Mouse (Mus musculus) embryonic fibroblast, embryonic 13.5 days (primary cell): ENCODE results near the gene Pafah1b2. TPM values are rescaled to one million over a fixed set of nuclear protein-coding genes. Genes with fewer than 3 reads are reported as not detected.
A peak's percentile ranks its signal among the peaks of the same experiment; 100 is the strongest.

Source experiments
- H3K27ac ChIP-seq: 2 replicates; pipeline ENCODE4 v1.5.1; 2012; ENCODE audit warnings: low read length, control low read depth, inconsistent platforms; ENCODE audit not compliant: insufficient read depth
- H3K4me1 ChIP-seq: 2 replicates; pipeline ENCODE4 v1.6.1; 2011; ENCODE audit warnings: low read length; ENCODE audit not compliant: control insufficient read depth, insufficient read depth
- H3K4me3 ChIP-seq: 2 replicates; pipeline ENCODE4 v1.5.1; 2011; ENCODE audit warnings: mild to moderate bottlenecking, control low read depth, low read length; ENCODE audit not compliant: insufficient read depth
- CTCF ChIP-seq: IDR thresholded peaks from 2 replicates; pipeline ENCODE4 v1.5.1; 2011; ENCODE audit warnings: mild to moderate bottlenecking, control low read depth, low read length, moderate library complexity, borderline replicate concordance; ENCODE audit not compliant: insufficient read depth
- POLR2A ChIP-seq: IDR thresholded peaks from 2 replicates; pipeline ENCODE4 v1.6.1; 2011; ENCODE audit warnings: low read depth, mild to moderate bottlenecking, control low read depth, low read length, moderate library complexity
- polyA plus RNA-seq: library from polyadenylated mRNA; stranded (reverse); fragments of >200 nt; gene quantifications from 2 replicates; pipeline ENCODE4 v1.2.4, GENCODE M21; 2011; ENCODE audit warnings: low read depth; ENCODE audit not compliant: missing spikeins, insufficient read length

Pafah1b2 gene
- polyA plus RNA-seq, 1 experiment: 179 TPM

DNA sequence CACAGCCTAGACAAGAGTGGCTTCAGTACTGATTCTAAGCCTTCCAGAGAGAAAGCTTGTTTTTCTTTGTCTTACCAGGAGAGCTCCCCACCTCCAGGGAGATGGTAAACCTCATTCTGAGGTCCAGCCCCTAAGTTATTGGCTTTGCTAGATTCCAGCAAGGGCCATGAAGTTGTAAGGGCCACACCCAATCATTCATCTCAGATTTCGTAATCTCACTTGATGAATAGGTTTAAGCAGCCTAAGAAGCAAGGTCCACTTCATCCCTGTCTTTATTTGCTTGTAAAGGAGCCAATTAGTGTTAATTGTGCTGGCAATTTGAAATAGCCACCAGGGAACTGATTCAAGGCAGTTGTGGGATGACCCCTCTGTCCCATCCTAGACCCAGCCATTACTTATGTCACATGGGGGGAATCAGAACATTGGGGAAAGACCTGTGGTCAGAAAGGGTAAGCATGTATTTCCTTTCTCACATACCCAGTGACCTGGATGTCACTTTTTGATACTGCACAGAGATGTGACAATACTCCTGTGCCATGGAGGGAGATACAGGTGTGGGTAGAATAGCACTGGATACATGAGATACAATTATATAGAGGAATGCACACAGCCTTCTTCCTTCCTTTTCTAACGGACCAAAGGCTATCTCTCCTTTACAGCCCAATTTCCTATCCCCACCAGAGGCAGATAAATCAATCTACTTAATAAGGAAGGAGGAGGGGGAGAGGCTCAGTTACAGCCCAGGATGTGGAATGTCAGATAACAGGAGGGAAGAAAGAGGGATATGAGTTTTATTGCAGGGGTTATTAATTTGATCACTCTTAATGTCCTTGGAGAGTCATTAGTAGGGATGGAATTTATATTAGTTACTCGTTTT, 1.2 kb downstream of the Pafah1b2 start:
- TF ChIP-seq POLR2A: no peak
- no peak overlapping the region for H3K4me3 ChIP-seq
- H3K27ac ChIP-seq: peak overlapping the region; percentile 51; the same call in 1 of the 2 replicates

DNA sequence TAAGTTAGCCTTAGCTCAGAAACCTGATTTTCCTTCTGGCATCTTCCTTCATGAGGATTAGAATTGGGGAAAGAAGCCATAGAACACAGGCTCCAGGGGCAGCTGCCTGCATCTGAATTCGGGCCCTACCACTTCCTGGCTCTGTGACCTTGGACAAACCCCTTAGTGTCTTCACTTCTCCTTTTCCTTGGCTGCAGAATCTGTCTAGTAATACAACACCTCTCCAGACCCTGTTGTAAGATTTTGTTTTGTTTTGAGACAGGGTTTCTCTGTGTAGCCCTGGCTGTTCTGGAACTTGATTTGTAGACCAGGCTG, 2.9 kb downstream of the Pafah1b2 start:
- Histone ChIP-seq H3K4me3 (no peak overlapping the region), H3K27ac (no peak overlapping the region), H3K4me1 (peaks cover 10% of the 10 kb centered on the region)
- TF ChIP-seq POLR2A (no peak), CTCF (no peak)

More for the DNA sequence above, 1.2 kb downstream of the Pafah1b2 start:
- peaks cover 16% of the 10 kb centered on the region for H3K4me1 ChIP-seq

DNA sequence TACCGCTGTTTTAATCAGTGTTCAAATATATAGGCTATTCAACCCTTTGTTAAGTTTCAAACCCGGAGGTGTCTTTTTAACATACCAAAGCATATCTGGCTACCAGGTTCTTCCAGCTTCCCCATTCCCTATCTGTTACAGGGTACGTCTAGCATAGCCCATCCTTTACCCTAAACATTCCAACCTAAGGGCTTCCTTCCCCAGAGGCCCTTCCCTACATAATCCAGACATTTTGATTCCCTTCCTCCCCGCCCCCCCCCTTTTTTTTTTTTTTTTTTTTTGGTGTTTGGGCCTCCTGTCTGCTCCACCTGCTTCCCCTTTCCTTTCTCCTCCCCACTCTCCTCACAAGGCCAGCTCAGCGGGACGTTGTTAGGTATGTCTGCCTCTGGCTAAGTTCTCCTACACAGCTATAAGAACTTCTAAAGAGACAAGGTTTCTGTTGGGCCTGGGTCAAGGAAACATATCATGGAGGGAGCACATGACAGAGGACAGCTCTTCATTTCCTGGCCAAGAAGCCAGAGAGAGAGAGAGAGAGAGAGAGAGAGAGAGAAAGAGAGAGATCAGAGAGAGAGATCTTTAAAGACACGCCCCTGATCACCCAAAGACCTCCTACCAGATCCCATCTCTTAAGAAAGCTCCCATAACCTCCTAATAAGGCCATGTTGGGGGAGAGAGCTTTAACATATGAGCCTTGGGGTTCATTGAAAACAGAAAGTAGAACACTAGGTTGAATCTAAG, 3.4 kb downstream of the Pafah1b2 start:
- no peak overlapping the region for H3K4me3 ChIP-seq
- peaks cover 10% of the 10 kb centered on the region for H3K4me1 ChIP-seq
- no peak for TF ChIP-seq CTCF
- TF ChIP-seq POLR2A: no peak
- no peak overlapping the region for H3K27ac ChIP-seq

DNA sequence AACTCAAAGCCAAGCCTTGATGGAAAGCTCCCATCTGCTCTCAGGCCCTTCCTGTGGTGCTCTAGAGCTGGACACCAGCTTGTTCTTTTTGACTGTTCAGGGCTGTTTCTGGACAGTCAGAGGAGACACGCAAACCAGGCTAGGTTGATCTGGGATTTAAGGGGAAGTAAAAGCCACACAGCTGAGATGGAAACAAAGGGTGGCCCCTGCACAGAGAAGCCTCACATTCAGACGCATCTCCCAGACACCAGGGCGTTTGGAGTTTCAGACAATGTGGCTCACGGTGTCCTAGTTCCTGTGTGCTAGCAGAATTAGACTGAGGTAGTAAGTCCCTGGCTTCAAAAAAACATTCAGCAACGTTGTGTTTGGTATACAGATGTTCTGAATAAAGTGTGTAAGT, 6.3 kb downstream of the Pafah1b2 start:
- no peak overlapping the region for H3K27ac ChIP-seq
- TF ChIP-seq CTCF (no peak), POLR2A (no peak)
- no peak overlapping the region for H3K4me3 ChIP-seq
- peaks cover 4% of the 10 kb centered on the region for H3K4me1 ChIP-seq

DNA sequence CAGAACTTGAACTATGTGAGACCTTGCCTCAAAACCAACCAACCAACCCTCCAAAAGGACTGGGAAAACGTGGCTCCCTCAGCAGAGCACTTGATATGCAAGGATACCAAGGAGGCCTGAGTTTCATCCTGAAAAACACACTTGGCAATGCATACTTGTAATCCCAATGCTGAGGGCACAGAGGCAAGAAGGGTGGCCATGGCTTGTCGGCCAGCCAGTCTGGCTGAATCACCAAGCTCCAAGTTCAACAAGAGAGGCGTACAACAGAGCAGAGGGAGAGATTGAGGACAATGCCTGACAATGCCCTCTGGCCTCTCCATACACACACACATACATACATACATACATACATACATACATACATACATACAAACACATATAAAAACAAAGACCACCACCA, 8.0 kb downstream of the Pafah1b2 start:
- no peak for TF ChIP-seq POLR2A
- no peak for TF ChIP-seq CTCF
- H3K4me3 ChIP-seq: no peak overlapping the region
- no peak overlapping the region for H3K27ac ChIP-seq
- no peaks in the 10 kb centered on the region for H3K4me1 ChIP-seq

DNA sequence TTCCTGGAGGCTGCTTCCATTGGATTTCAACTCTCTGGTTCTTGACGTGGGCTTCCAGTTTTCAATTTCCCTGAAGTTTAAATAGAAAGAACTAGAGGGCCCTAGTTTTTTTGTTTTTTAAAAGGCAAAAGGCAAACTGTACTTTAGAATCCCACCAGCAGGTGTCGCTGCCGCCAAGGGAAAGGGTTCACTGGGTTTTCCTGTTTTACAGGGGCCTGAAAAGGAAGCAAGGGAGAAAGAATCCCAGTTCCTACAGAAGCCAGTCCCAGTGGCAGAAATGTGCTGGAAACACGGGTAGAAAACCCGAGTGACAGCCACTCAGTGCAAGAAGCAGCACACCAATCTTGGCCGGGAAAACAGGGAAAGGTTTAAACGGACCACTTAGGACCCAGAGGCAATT, 8.8 kb downstream of the Pafah1b2 start:
- no peak overlapping the region for H3K27ac ChIP-seq
- H3K4me1 ChIP-seq: no peaks in the 10 kb centered on the region
- H3K4me3 ChIP-seq: no peak overlapping the region
- peak; percentile 42; the same call in 1 of the 2 replicates for TF ChIP-seq CTCF
- no peak for TF ChIP-seq POLR2A

DNA sequence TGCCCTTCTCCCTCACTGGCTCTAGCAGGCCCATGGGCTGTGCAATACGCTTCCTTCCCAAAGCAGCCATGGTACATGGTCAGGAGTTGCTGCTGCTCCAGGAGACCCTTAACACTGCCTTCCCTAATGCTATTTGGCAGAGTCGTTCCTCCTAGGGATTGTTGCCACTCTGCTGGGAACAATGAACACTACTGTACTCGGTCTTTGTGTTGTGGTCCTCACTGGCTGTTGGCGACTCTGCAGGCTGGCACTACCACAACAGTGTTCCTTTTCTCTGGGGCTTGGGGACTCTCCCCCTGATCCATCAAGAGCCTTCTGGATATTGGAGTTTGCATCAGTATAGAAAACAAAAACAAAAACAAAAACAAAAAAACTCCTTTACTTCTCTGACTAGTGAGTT, 13.5 kb downstream of the Pafah1b2 start:
- TF ChIP-seq CTCF: no peak
- TF ChIP-seq POLR2A: no peak
- Histone ChIP-seq H3K4me3 (no peak overlapping the region), H3K27ac (no peak overlapping the region)

DNA sequence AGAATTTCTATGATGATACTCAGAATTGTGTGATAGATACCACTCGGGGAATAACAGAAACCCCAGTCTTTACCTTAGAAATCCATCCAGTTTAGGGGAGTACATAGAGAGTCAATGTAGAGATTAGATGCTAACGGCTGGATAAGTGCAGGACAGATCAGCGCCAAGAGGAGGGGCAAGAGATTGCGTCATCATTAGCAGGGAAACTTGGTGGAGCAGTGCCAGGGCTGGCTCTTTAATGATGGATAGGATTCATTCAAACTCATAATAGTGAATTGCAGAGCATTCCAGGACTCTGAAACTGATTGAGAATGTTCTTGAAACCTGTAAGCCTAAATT, 27.3 kb downstream of the Pafah1b2 start:
- TF ChIP-seq POLR2A (no peak; the same call in 1 of the 2 replicates), CTCF (no peak)
- Histone ChIP-seq H3K27ac (peak overlapping the region; percentile 94), H3K4me1 (peaks cover 2% of the 10 kb centered on the region), H3K4me3 (peak overlapping the region; percentile 93)

More for the DNA sequence above, 13.5 kb downstream of the Pafah1b2 start:
- H3K4me1 ChIP-seq: no peaks in the 10 kb centered on the region

DNA sequence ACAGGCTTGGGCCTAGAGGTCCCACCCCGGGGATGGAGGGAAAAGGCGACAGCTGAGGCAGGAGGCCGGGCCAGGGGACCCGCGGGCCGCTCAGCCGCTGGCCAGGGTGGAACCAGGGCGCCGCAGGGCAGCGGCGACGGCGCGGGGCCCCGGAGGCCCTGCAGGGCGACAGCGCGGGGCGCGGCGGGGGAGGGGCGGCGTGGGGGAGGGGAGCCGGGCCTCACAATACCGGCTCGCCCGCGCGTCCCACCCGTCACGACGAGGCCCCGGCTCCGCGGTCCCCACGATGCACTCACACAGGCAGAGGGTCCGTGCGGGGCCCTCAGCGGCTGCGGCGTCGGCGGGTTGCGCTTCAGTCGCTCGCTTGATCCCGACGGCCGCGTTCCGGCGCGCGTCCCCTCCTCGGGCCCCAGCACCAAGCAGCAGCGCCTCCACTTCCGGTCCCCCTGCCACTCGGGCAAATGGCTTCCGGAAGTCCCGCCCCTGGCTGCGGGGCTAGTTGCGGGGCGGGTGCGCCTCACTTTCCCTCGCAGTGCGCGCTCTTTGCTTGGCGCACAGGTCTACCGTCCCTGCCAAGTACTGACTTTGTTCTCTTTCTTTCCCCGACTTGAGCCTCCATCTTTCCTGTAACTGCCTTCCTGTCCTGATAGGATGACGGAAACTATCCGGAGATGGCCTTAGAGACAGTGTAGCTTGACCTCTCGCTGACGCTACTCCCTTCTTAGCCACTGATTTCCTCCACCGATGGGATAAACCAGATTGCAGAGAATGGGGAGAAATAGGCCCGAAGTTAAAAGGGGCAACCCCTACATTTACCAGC, 27.9 kb downstream of the Pafah1b2 start:
- Histone ChIP-seq H3K4me3 (peak overlapping the region; percentile 93), H3K4me1 (peaks cover 5% of the 10 kb centered on the region), H3K27ac (peak overlapping the region; percentile 94)
- no peak for TF ChIP-seq CTCF
- peak; percentile 96 for TF ChIP-seq POLR2A
